Mouse (Mus musculus) gastrocnemius, postnatal 4 days (tissue): ENCODE measurements around the gene Nfe2l3. TPM values are rescaled to one million over a fixed set of nuclear protein-coding genes. Genes with fewer than 3 reads are reported as not detected.
"Not testable (repeated sequence)": the region's sequence is repeated elsewhere in the genome, so short reads cannot be mapped to it uniquely, and the experiment has no call there.

Experiments
- DNase-seq, 2 experiments: peaks; one replicate each; pipeline ENCODE4 v3.0.0; 2021 to 2022; ENCODE audit warnings: low spot score in 2 of 2, mixed read lengths in 2 of 2
- total RNA-seq, 2 experiments: library from RNA; stranded (reverse); gene quantifications; 2 replicates each; pipeline ENCODE4 v1.2.3; 2021

Gene Nfe2l3
- total RNA-seq, 2 experiments from 2014 or later: 0.23 to 0.25 TPM

DNA sequence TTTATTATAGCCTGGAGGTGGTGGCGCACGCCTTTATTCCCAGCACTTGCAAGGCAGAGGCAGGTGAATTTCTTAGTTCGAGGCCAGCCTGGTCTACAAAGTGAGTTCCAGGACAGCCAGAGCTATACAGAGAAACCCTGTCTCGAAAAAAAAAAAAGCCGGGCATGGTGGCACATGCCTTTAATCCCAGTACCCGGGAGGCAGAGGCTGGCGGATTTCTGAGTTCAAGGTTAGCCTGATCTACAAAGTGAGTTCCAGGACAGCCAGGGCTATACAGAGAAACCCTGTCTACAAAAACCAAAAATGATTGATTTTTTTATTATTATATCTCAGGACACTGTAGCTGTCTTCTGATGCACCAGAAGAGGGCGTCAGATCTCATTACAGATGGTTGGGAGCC, 52.1 kb downstream of the Nfe2l3 start:
- not testable (repeated sequence) for DNase-seq

DNA sequence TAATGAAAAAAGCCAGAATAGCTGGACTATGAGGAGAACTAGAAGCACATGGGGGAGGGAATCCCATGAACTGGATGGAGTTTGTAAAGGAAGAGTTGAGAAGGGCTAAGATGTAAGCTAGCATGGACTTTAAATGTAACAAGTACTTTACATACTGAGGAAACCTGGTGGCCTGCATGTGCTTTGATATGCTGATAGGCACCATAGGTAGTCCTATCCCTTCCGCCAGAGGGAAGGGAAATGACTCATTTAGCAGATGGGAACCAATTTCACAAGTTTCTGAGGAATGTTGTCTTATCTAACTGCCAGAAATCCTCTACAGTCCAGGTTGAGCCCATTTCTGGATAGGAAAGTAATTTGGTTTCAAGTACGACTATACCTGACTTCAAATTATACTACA, 53.2 kb downstream of the Nfe2l3 start:
- no peak for DNase-seq

DNA sequence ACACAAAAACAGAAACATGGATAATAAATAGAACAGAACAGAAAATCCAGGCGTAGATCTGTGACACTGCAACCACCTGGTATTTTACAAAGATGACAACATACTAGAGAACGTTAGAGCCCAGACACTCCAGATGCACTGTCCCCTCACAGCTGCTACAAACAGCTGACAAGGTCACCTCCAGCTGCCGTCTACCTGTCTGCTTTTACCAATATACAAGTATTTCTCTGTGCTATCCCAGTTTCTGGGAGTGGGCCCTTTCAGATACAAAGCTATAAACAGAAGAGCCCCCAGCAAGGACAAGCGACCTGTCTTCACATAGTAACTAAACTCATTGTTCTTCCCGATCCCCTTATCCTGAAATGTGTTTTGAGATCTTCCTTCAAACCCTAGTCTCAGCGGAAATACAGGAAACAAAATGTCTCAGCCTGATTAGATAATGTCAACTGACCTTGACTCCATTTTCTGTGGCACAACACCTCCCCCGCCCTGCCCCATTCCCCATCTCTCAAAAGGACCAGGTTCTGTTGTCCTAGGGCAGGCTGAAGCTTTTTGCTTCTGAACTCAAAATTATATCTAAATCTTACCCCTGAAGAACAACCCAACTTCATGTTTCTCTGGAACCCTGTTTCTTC, 53.7 kb downstream of the Nfe2l3 start:
- DNase-seq: no peak

DNA sequence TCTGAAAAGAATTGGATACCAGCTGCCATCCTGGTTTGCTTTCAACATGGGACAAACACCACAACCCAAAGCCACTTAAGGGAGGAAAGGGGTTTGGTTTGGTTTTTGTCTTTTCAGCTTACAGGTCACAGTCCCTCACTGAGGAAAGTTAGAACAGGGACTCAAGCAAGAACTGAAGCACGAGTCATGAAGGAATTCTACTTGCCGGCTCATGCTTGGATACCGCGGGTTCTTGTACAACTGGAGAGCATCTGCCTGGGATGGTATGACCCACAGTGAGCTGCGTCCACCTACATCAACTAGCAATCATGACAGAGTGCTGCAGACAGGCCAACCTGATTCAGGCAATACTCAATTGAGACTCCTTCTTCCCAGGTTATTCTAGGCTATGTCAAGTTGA, 54.3 kb downstream of the Nfe2l3 start:
- DNase-seq: no peak

DNA sequence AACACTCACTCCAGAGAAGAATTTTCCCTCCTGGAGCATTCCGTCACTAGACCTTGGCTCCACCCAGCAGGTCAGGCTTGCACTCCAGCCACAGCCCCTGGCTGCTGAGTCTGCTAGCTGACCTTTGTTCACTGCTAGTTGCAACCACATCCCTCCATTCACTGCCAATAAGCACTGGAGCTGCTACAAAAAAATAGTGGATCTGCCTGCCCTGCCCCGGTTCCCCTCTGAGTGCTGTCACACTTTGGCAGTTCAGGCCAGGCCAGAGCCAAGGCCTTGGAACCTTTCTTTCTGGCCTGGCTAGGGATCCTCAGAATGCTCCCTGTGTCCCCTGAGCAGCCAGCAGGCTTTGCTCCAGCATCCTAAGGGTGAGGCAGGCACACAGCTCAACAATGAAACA, 57.3 kb downstream of the Nfe2l3 start:
- peak; percentile 20 to 34 for DNase-seq

DNA sequence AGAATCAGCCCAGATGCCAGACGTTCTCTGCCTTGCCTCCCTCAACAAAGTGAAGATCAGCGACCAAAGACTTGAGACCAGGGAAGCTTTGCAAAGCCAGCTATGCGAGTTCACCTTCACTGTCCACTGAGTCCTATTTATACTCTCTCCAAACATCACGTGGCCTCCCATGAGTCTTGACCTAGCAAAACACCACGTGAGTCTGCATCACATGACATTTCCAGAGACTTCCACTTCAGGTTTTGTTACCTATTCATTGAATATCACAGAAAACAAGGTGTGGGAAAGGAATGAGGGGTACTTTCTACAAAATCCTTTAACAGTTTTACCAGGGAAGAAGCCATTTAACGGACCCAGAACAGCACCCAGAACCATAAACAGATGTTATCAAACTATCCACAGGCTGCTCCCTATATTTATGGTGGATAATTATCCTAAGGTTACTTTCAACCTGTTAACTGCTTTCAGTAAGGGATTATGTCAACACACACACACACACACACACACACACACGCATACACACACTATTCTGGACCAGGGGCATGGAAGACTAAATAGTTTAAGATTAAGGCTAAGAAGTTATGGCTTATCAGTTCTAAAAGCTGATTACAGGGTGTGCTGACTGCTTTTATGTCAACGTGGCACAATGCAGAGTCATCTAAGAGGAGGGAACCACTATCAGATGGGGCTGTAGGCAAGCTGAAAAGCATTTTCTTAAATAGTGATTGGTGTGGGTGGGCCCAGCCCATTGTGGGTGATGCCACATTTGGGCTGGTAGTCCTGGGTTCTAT, 65.0 kb downstream of the Nfe2l3 start:
- no peak for DNase-seq

DNA sequence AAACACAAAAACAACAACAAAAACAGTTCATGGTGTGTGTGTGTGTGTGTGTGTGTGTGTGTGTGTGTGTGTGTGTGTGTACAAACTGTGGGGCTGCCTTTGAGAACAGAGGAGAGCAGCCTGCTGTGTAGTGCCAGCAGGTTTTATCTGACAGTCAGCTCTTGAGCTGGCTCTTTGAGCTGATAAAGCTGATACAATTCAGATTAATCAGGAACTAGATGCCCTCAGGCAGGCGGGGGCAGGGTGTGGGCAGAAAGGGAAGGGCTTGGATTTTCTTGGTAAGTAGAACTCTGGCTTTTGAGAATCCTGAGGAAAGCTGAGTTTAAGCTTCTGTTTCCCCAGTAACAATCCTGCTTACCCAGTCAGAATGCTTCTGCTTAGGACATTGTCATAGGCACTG, 73.2 kb downstream of the Nfe2l3 start:
- no peak for DNase-seq

DNA sequence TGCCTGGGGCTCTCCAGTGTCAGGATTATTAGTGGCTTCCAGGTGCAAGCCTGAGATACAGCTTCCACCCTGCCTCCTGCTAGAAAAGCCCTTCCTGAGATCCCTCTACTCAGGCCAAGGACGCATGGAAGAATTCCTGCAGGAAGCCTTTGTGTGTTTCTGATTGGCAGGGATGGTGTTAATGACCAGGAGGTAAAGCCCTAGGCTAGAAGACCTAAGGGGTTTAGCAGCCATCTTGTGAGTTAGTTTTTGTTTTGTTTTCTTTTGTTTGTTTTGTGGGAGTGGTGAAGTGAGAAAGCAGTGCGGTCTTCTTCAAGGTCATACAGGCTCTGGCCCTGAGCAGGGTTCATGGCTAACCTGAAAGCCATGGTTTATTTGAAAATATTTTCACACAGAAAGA, 75.1 kb downstream of the Nfe2l3 start:
- no peak for DNase-seq

Other genes starting within 250 kb of the Nfe2l3 start
- 100 to 1,000 TPM; 490 to 525 TPM for gene Hnrnpa2b1, start 37.2 kb downstream of the Nfe2l3 start, total RNA-seq
- 100 to 1,000 TPM; 119 to 130 TPM for gene Cbx3, start 37.7 kb downstream of the Nfe2l3 start, total RNA-seq
- gene Snx10, start 91.2 kb downstream of the Nfe2l3 start, total RNA-seq: 1 to 10 TPM; 4.9 to 5.0 TPM